Mouse (Mus musculus) lung, postnatal 0 days (tissue): ENCODE data around the gene Pld1.

ENCODE experiments used
- CTCF ChIP-seq: IDR thresholded peaks from 2 replicates; pipeline ENCODE4 v1.5.1; 2016; ENCODE audit warnings: antibody characterized with exemption, mild to moderate bottlenecking
- EP300 ChIP-seq: IDR thresholded peaks from 2 replicates; pipeline ENCODE4 v1.6.1; 2016; ENCODE audit warnings: antibody characterized with exemption, mild to moderate bottlenecking, control low read depth

GRCm38 (mm10) chr3:27963795-27964201 is 25.3 kb downstream of the Pld1 start:
- TF ChIP-seq EP300 = no peak
- TF ChIP-seq CTCF = no peak
